Mouse (Mus musculus) left cerebral cortex, adult 8-10 months (tissue): ENCODE measurements around the gene Cnga3. TPM values are rescaled to one million over a fixed set of nuclear protein-coding genes. Genes with fewer than 3 reads are reported as not detected.

Experiments used
- DNase-seq, 2 experiments: peaks; one replicate each; pipeline ENCODE4 v3.0.0; 2022; ENCODE audit warnings: low spot score in 2 of 2
- total RNA-seq, 4 experiments: library from RNA; stranded (reverse); gene quantifications; 2 replicates each; pipeline ENCODE4 v1.2.4; 2022

The Cnga3 gene
- total RNA-seq, 4 experiments from 2014 or later = 0.11 to 0.46 (median 0.27) TPM

GRCm38 (mm10) chr1:37272464-37272863, 58.2 kb downstream of the Cnga3 start:
- DNase-seq = peak in 1 of 2 experiments; percentile 51

GRCm38 (mm10) chr1:37286556-37286955, 72.3 kb downstream of the Cnga3 start:
- DNase-seq = no peak

GRCm38 (mm10) chr1:37287748-37288147, 73.5 kb downstream of the Cnga3 start:
- DNase-seq = no peak

GRCm38 (mm10) chr1:37288181-37288935, 74.1 kb downstream of the Cnga3 start:
- peak; percentile 30 to 71 for DNase-seq

- no peak for DNase-seq
These were observed 74.7 kb downstream of the Cnga3 start for GRCm38 (mm10) chr1:37288941-37289340.

- no peak for DNase-seq
These were observed 82.2 kb downstream of the Cnga3 start for GRCm38 (mm10) chr1:37296414-37296813.

- no peak for DNase-seq
These were observed 84.7 kb downstream of the Cnga3 start for GRCm38 (mm10) chr1:37298904-37299303.

- peak; percentile 78 to 82 for DNase-seq
These were observed 85.6 kb downstream of the Cnga3 start, which contains the start of gene Inpp4a for GRCm38 (mm10) chr1:37299540-37300491. Inpp4a (plus strand) TSS chr1:37299865.

GRCm38 (mm10) chr1:37300650-37301049, 86.4 kb downstream of the Cnga3 start:
- DNase-seq = no peak

GRCm38 (mm10) chr1:37302801-37303200, 88.6 kb downstream of the Cnga3 start:
- no peak for DNase-seq

- no peak for DNase-seq
These were observed 91.6 kb downstream of the Cnga3 start for GRCm38 (mm10) chr1:37305691-37306287.

- no peak for DNase-seq
These were observed 93.4 kb downstream of the Cnga3 start for GRCm38 (mm10) chr1:37307586-37307985.

GRCm38 (mm10) chr1:37308021-37308742, 93.9 kb downstream of the Cnga3 start:
- no peak for DNase-seq

GRCm38 (mm10) chr1:37308743-37309100, 94.5 kb downstream of the Cnga3 start:
- no peak for DNase-seq

- DNase-seq = no peak
These were observed 95.8 kb downstream of the Cnga3 start for GRCm38 (mm10) chr1:37309939-37310515.

Other genes with a start within 250 kb of the Cnga3 start
- gene Vwa3b, start 187.8 kb upstream of the Cnga3 start, total RNA-seq = 1 to 10 TPM in 3 of 4 experiments, under 1 TPM in 1; 0.67 to 1.8 (median 1.5) TPM
- 100 to 1,000 TPM; 207 to 234 (median 221) TPM for gene Inpp4a, start 85.4 kb downstream of the Cnga3 start, total RNA-seq
- gene Coa5, start 215.7 kb downstream of the Cnga3 start, total RNA-seq = 10 to 100 TPM; 63.5 to 76.8 (median 70.0) TPM
- 10 to 100 TPM; 52.7 to 71.7 (median 57.1) TPM for gene Unc50, start 215.7 kb downstream of the Cnga3 start, total RNA-seq